Mouse (Mus musculus): Measurements from ENCODE around the gene Gria2. TPM values are rescaled to one million over a fixed set of nuclear protein-coding genes. Genes with fewer than 3 reads are reported as not detected.

The Gria2 gene
- polyA plus RNA-seq (2012; rRNA removed) (5.4 and 6.9 TPM in 2 replicates), polyA plus RNA-seq (2014; fragmentation: Nextera tagmentation; extraction: Ambion mirVana) (5.0 and 6.8 TPM in 2 replicates)

GRCm38 (mm10) chr3:80802596-80803081 lies at the start of gene Gria2:
Gene Gria2 (minus strand): TSS chr3:80802835.
- no peak for TF ChIP-seq POLR2A (IDR thresholded peaks at IDR 0.05; ENCODE audit: borderline replicate concordance, extremely low read depth, insufficient read depth, insufficient read length)
- Histone ChIP-seq H3K4me2 (replicated peaks; ENCODE audit: low read depth, low read length, severe bottlenecking) (peak within 1 kb of the TSS; percentile 90), H3K9me3 (ENCODE audit: control insufficient read depth, low read length) (no peaks in the 10 kb centered on the region), H3K4me1 (ENCODE audit: control insufficient read depth, insufficient read depth, low read length) (peaks cover 16% of the 10 kb centered on the region), H3K36me3 (ENCODE audit: control insufficient read depth, insufficient read depth, low read length) (no peaks in the 10 kb centered on the region), H3K9ac (ENCODE audit: low read depth, low read length, severe bottlenecking) (no peak within 1 kb of the TSS), H3K4me3 (replicated peaks; ENCODE audit: low read length) (peak within 1 kb of the TSS; percentile 42), H3K27me3 (ENCODE audit: control insufficient read depth, insufficient read depth, low read length) (peaks cover 29% of the 10 kb centered on the region), H3K27ac (replicated peaks; ENCODE audit: low read depth, low read length) (no peak within 1 kb of the TSS)
- DNase-seq (ENCODE audit: low spot score): peak; percentile 92
- WGBS: 3% methylated on average over 35 of the region's 35 CpGs
- peak; percentile 85 for ATAC-seq (ENCODE audit: low FRiP score, low read depth)

GRCm38 (mm10) chr3:80850947-80851346 lies 48.3 kb upstream of the Gria2 start:
- ATAC-seq (ENCODE audit: low FRiP score, low read depth) (no peak), DNase-seq (ENCODE audit: low spot score) (no peak)
- Histone ChIP-seq H3K4me1 (ENCODE audit: control insufficient read depth, insufficient read depth, low read length) (no peaks in the 10 kb centered on the region), H3K9ac (ENCODE audit: low read depth, low read length, severe bottlenecking) (no peak overlapping the region), H3K9me3 (ENCODE audit: control insufficient read depth, low read length) (no peaks in the 10 kb centered on the region), H3K4me3 (replicated peaks; ENCODE audit: low read length) (no peak overlapping the region), H3K27me3 (ENCODE audit: control insufficient read depth, insufficient read depth, low read length) (no peaks in the 10 kb centered on the region), H3K4me2 (replicated peaks; ENCODE audit: low read depth, low read length, severe bottlenecking) (no peak overlapping the region), H3K36me3 (ENCODE audit: control insufficient read depth, insufficient read depth, low read length) (no peaks in the 10 kb centered on the region), H3K27ac (replicated peaks; ENCODE audit: low read depth, low read length) (no peak overlapping the region)
- no peak for TF ChIP-seq POLR2A (IDR thresholded peaks at IDR 0.05; ENCODE audit: borderline replicate concordance, extremely low read depth, insufficient read depth, insufficient read length)
- WGBS: 84% methylated on average over 10 of the region's 10 CpGs

- WGBS: 65% methylated on average over 2 of the region's 2 CpGs
- Histone ChIP-seq H3K4me2 (replicated peaks; ENCODE audit: low read depth, low read length, severe bottlenecking) (no peak overlapping the region), H3K27ac (replicated peaks; ENCODE audit: low read depth, low read length) (no peak overlapping the region), H3K9ac (ENCODE audit: low read depth, low read length, severe bottlenecking) (no peak overlapping the region), H3K9me3 (ENCODE audit: control insufficient read depth, low read length) (no peaks in the 10 kb centered on the region), H3K4me3 (replicated peaks; ENCODE audit: low read length) (no peak overlapping the region), H3K4me1 (ENCODE audit: control insufficient read depth, insufficient read depth, low read length) (no peaks in the 10 kb centered on the region), H3K27me3 (ENCODE audit: control insufficient read depth, insufficient read depth, low read length) (no peaks in the 10 kb centered on the region), H3K36me3 (ENCODE audit: control insufficient read depth, insufficient read depth, low read length) (no peaks in the 10 kb centered on the region)
- no peak for ATAC-seq (ENCODE audit: low FRiP score, low read depth)
- no peak for TF ChIP-seq POLR2A (IDR thresholded peaks at IDR 0.05; ENCODE audit: borderline replicate concordance, extremely low read depth, insufficient read depth, insufficient read length)
- DNase-seq (ENCODE audit: low spot score): no peak
Measured at GRCm38 (mm10) chr3:80845634-80846033, 43.0 kb upstream of the Gria2 start.

GRCm38 (mm10) chr3:80839845-80840244 lies 37.2 kb upstream of the Gria2 start:
- WGBS: 22% methylated on average over 5 of the region's 5 CpGs
- H3K27me3 ChIP-seq (ENCODE audit: control insufficient read depth, insufficient read depth, low read length): no peaks in the 10 kb centered on the region
- TF ChIP-seq POLR2A (IDR thresholded peaks at IDR 0.05; ENCODE audit: borderline replicate concordance, extremely low read depth, insufficient read depth, insufficient read length): no peak
- H3K4me3 ChIP-seq (replicated peaks; ENCODE audit: low read length): no peak overlapping the region
- DNase-seq (ENCODE audit: low spot score) (peak; percentile 54), ATAC-seq (ENCODE audit: low FRiP score, low read depth) (peak; percentile 58; the same call in 1 of the 2 replicates)
- H3K4me2 ChIP-seq (replicated peaks; ENCODE audit: low read depth, low read length, severe bottlenecking): no peak overlapping the region
- H3K9ac ChIP-seq (ENCODE audit: low read depth, low read length, severe bottlenecking): no peak overlapping the region
- H3K36me3 ChIP-seq (ENCODE audit: control insufficient read depth, insufficient read depth, low read length): no peaks in the 10 kb centered on the region
- no peaks in the 10 kb centered on the region for H3K9me3 ChIP-seq (ENCODE audit: control insufficient read depth, low read length)
- H3K4me1 ChIP-seq (ENCODE audit: control insufficient read depth, insufficient read depth, low read length): 0 out of 2 replicates have a peak, but pooled peaks cover 7% of the 10 kb centered on the region
- H3K27ac ChIP-seq (replicated peaks; ENCODE audit: low read depth, low read length): no peak overlapping the region

GRCm38 (mm10) chr3:80837583-80837982 lies 34.9 kb upstream of the Gria2 start:
- DNase-seq (ENCODE audit: low spot score) (peak; percentile 43), ATAC-seq (ENCODE audit: low FRiP score, low read depth) (peak; percentile 26; the same call in 1 of the 2 replicates)
- no peak overlapping the region for H3K27ac ChIP-seq (replicated peaks; ENCODE audit: low read depth, low read length)
- no peak for TF ChIP-seq POLR2A (IDR thresholded peaks at IDR 0.05; ENCODE audit: borderline replicate concordance, extremely low read depth, insufficient read depth, insufficient read length)
- 0 out of 2 replicates have a peak, but pooled peaks cover 7% of the 10 kb centered on the region for H3K4me1 ChIP-seq (ENCODE audit: control insufficient read depth, insufficient read depth, low read length)
- H3K36me3 ChIP-seq (ENCODE audit: control insufficient read depth, insufficient read depth, low read length): no peaks in the 10 kb centered on the region
- no peak overlapping the region for H3K4me2 ChIP-seq (replicated peaks; ENCODE audit: low read depth, low read length, severe bottlenecking)
- no peak overlapping the region for H3K9ac ChIP-seq (ENCODE audit: low read depth, low read length, severe bottlenecking)
- 12% methylated on average over 3 of the region's 3 CpGs for WGBS
- H3K9me3 ChIP-seq (ENCODE audit: control insufficient read depth, low read length): no peaks in the 10 kb centered on the region
- no peak overlapping the region for H3K4me3 ChIP-seq (replicated peaks; ENCODE audit: low read length)
- H3K27me3 ChIP-seq (ENCODE audit: control insufficient read depth, insufficient read depth, low read length): no peaks in the 10 kb centered on the region

Measured in limb, embryonic 14.5 days (tissue).